Mouse (Mus musculus) cerebellum, adult 18-20 months (tissue): ENCODE data around the gene Grm3.
A peak's percentile ranks its signal among the peaks of the same experiment; 100 is the strongest.

Source experiments
- DNase-seq, 2 experiments: peaks; one replicate each; pipeline ENCODE4 v3.0.0; 2021

Grm3 gene

GRCm38 (mm10) chr5:9724956-9725600, at the start of gene Grm3:
Gene Grm3 (minus strand): TSS chr5:9725170.
- peak; percentile 2 to 8 for DNase-seq

GRCm38 (mm10) chr5:9755751-9756150, 30.8 kb upstream of the Grm3 start:
- no peak for DNase-seq

GRCm38 (mm10) chr5:9748184-9748583, 23.2 kb upstream of the Grm3 start:
- DNase-seq, result no peak

- DNase-seq, result no peak
These were observed 19.1 kb upstream of the Grm3 start for GRCm38 (mm10) chr5:9744120-9744519.

DNA sequence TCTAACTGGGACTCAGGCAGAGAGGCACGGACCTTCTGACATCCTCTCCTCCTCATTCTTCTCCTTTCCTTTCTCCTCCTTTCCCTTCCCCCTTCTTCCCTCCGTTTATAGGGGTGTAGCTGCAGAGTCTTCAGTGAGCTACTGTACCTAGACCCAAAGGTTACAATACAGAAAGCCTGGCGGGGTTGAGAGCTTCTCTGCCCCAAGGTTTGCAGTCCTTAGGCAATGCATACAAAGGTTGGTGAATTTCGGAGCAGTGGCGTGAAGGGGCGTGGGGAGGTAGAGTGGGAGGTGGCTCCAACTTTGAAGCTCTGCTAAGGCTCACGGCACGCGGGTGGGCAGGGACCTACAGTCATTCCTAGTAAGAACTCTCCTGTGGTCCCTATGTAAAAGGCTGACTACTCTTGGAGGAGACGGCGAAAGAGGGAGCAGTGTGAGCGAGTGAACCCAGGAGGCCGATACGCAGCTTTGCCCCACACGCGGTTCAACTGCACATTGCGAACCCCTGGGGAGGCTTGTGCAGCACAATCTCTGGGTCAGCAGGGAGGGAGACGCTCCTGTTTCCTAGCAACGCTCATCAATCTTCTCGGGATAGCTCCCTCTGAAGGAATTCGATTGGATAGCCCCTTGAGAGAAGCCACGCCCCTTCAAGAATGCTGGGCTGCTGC, 765 bp upstream of the Grm3 start:
- DNase-seq, result peak; percentile 37 to 52

DNA sequence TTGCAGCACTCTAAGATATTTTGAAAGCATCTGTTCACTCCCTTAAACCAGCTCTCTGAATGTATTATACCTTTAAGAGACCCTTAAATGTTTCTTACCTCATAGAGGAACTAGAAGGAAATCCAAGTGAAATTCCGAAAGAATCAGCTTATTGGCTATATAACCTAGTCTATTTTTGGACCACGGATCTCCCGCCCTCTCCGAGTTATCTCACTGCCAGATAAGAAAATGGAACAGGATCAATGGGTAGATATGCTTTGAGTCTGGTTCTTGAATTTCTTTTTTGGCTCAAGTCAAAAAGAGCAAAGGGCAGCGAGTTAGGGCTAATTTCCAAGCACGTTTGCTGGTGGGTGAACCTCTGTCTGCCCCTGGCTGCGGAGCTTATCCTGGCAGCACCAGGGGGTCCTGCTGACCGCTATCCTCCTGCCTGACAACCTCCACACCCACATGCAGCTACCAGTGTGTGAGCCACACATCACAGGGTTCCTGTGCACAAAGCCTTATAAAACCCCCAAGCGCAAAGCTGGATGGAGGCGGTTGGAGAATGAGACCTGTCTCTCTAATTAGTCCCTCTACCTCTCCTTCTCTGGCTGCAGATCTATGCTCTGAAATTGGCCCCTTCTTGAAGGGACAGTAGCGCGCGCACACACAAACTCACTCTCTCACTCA, 549 bp downstream of the Grm3 start:
- DNase-seq, result no peak

DNA sequence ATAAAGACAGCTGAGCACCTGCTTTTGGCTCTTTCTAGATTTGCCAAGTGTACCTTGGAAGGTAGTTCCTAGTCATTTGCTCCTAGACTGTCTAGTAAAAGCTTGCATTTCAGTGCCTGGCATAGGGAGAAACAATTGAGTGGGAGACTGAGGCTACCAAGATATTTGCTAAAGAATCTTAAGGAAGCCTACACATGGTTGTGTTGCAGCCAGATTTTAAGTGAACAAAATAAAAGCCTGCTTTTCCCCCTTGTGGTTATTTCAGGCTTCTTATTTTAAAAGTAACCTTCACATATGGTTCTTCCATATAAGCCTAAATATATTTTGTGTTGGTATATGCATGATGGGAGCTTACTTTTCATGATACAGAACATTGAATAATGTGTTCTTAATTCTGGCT, 3.8 kb downstream of the Grm3 start:
- DNase-seq, result no peak

GRCm38 (mm10) chr5:9716295-9716694, 8.7 kb downstream of the Grm3 start:
- DNase-seq, result peak in 1 of 2 experiments; percentile 4

DNA sequence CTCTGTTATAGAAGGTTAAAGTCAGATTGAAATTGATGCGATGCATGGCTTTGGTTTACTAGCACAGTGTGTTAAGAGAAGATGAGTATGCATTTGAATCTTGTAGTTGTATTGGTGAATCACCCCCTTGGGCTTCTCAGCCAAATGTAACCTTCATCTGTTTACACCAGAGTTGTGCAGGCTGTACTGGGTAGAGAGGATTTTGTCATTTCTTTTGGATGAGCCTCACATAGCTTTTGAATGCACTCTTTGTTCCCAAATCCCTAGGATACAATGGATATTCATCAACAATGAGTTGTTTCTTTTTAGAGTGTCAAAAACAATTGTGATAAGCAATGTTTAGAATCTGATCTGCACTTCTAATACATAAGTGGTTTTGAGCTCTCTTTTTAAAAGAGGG, 17.9 kb downstream of the Grm3 start:
- no peak for DNase-seq

- no peak for DNase-seq
These were observed 21.5 kb downstream of the Grm3 start for GRCm38 (mm10) chr5:9703385-9704009.

DNA sequence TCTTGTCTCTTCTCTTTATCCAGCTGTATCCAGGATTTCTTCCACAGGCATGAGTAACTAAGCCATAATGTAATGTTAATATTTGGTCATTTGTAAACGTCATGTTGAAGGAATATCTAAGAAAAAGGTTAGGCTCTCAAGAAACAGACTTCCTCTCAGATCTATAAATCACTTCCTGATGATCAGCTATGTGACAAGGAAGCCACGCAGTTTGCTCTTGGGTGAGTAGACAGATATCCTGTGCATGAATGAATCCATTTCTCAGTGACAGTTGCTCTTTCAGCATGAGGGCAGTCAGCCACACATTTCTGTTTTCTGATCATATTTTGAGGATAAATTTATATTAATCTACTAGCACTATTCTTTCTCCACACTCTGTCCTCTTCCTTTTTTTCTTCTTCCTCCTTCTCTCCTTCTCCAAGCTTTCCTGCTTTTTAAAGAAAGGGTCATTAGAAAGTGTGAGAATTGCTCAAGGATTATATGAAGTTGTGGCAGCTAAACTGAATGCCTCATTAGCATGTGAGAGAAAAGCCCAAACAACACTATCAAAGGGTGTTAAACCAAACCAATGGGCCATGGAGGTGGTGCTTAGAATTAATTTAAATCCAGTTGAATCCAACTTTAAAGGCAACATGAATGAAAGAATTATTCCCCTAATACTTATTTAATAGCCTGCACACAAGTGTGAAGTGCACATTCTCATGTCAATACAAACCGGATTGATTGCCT, 22.1 kb downstream of the Grm3 start:
- DNase-seq, result no peak

GRCm38 (mm10) chr5:9692333-9692732, 32.6 kb downstream of the Grm3 start:
- no peak for DNase-seq

GRCm38 (mm10) chr5:9690599-9691242, 34.2 kb downstream of the Grm3 start:
- DNase-seq, result no peak

DNA sequence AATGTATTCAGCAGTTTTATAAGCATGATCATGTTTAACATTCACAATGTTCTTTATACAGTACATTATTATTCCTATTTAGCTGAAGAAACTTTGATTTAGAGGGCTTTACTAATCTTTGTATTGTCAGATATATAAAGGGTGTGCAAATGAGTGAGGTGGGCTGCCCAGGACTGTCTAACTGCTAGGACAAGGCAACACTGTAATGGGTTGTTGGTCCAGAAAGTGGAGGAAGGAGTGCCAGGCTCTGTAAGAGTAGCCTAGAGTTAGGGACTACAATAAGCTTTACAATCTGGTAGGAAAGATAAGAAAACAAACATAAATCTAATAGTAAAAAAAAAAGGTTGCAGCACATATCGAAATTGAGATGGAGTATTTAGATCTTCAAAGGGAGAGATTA, 34.8 kb downstream of the Grm3 start:
- DNase-seq, result no peak

- no peak for DNase-seq
These were observed 41.8 kb downstream of the Grm3 start for GRCm38 (mm10) chr5:9683204-9683603.

- DNase-seq, result no peak
These were observed 56.0 kb downstream of the Grm3 start for GRCm38 (mm10) chr5:9669002-9669401.

DNA sequence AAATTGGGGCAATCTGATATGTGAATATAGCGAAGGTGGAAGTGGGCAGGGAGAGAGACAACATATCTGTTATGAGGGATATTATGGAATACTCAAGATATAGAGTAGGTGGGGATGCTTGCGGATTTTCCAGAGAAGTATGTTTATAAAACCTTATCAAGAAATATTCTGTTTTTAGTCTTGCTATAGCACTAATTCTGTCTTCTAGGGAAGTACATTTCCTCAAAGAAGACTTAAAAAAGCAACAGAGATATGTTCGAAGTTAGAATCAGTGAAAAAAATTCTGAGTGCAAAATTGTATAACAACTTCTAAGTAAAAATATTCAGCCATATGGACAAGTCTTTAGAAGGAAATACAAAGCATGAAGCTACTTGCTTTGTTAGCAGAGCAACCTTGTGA, 61.6 kb downstream of the Grm3 start:
- DNase-seq, result no peak

- peak in 1 of 2 experiments; percentile 4 for DNase-seq
These were observed 62.9 kb downstream of the Grm3 start for GRCm38 (mm10) chr5:9661870-9662589.

DNA sequence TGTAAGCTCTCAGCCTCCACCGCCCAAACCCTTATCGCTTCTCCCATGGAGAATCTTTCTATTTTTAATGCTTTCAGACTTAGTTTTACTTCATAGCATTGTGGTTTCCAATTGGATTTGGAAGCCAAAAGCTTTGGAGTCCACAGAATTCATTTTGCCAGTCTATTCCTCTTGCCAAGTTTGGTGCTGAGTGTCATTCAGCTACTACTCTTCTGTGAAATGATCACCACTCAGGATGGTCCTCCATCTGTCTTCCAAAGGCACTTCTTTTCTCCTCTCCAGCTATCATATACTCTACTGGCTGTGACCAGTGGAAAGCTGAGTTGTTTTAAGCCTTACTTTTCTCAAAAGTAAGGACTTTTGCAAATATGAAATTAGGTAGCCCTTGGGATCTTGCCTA, 86.4 kb downstream of the Grm3 start:
- DNase-seq, result no peak

DNA sequence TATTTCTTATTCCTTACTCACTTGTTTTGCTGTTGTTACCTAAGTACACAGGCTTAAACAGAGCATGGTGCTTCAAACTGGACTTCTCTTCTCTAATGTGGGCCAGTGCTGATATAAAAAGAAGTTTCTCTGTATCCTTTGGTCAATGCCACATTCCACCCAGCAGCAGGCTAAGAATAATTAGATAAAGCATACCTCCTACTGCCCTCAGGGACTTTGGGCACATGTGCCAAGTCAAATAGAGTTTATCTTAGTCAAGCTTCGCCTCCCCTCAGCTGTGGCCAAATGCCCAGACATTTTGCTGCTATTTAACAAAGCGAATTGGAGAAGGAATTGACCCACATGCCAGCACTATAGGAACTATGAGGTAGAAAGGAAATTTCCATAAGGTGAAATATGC, 97.8 kb downstream of the Grm3 start:
- peak; percentile 28 to 31 for DNase-seq

- no peak for DNase-seq
These were observed 100.6 kb downstream of the Grm3 start for GRCm38 (mm10) chr5:9624396-9624795.

GRCm38 (mm10) chr5:9623095-9623459, 101.9 kb downstream of the Grm3 start:
- DNase-seq, result peak in 1 of 2 experiments; percentile 8
